Mouse (Mus musculus) cerebellum, postnatal 25 days (tissue): ENCODE data around the gene Arhgef28.
A peak's percentile ranks its signal among the peaks of the same experiment; 100 is the strongest.

Source experiments
- DNase-seq, 2 experiments: peaks; one replicate each; pipeline ENCODE4 v3.0.0; 2021; ENCODE audit warnings: mixed read lengths in 2 of 2

Arhgef28 gene

GRCm38 (mm10) chr13:97899604-97900379, 306.4 kb downstream of the Arhgef28 start:
- DNase-seq, result no peak

GRCm38 (mm10) chr13:97898590-97898989, 307.6 kb downstream of the Arhgef28 start:
- DNase-seq, result no peak

- peak in 1 of 2 experiments; percentile 13 for DNase-seq
These were observed 313.0 kb downstream of the Arhgef28 start for GRCm38 (mm10) chr13:97893031-97893825.

- no peak for DNase-seq
These were observed 314.0 kb downstream of the Arhgef28 start for GRCm38 (mm10) chr13:97892089-97892884.

- no peak for DNase-seq
These were observed 318.2 kb downstream of the Arhgef28 start for GRCm38 (mm10) chr13:97888046-97888445.

GRCm38 (mm10) chr13:97887558-97887957, 318.7 kb downstream of the Arhgef28 start:
- no peak for DNase-seq

GRCm38 (mm10) chr13:97883629-97884028, 322.6 kb downstream of the Arhgef28 start:
- no peak for DNase-seq

GRCm38 (mm10) chr13:97876450-97876849, 329.8 kb downstream of the Arhgef28 start:
- no peak for DNase-seq

GRCm38 (mm10) chr13:97876031-97876430, 330.2 kb downstream of the Arhgef28 start:
- DNase-seq, result no peak

GRCm38 (mm10) chr13:97869428-97869827, 336.8 kb downstream of the Arhgef28 start:
- no peak for DNase-seq

- DNase-seq, result no peak
These were observed 338.8 kb downstream of the Arhgef28 start for GRCm38 (mm10) chr13:97867322-97867962.

- DNase-seq, result no peak
These were observed 347.2 kb downstream of the Arhgef28 start for GRCm38 (mm10) chr13:97859071-97859470.

- no peak for DNase-seq
These were observed 348.4 kb downstream of the Arhgef28 start for GRCm38 (mm10) chr13:97857860-97858259.

GRCm38 (mm10) chr13:97853356-97853968, 352.8 kb downstream of the Arhgef28 start:
- no peak for DNase-seq
